Mouse (Mus musculus) stomach, postnatal 0 days (tissue): ENCODE measurements around the gene Mt3.

Source experiments
- CTCF ChIP-seq: IDR thresholded peaks from 2 replicates; pipeline ENCODE4 v1.5.1; 2016; ENCODE audit warnings: antibody characterized with exemption, low read depth, mild to moderate bottlenecking, moderate library complexity
- EP300 ChIP-seq: optimal IDR thresholded peaks from 2 replicates; pipeline ENCODE3; 2016; ENCODE audit warnings: antibody characterized with exemption

DNA sequence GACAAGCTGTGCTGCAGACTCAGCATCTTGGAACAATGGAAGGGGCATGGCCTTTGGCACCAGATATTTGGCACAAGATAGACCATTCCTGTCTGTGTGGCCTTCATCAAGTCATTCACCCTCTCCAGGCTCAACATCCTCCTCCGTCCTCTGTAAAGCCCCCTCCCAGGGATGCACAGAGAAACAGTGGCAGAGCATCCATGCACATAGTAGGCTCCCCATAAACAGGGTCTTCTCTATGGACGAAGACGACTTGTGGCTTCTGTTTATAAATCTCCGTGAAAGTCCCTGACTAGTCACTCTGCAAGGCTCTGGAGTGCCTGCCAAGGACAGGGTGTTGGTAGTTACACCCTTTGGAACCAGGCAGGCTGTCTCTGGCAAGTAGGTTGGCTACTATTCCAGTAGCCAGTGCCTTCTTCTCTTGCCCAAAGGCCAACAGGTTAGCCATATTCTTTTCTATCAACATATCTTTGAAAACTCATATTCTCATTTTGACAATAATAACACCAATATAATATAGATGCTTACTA, 12.1 kb upstream of the Mt3 start:
- no peak for TF ChIP-seq CTCF
- no peak for TF ChIP-seq EP300
